Mouse (Mus musculus): ENCODE results near the gene Stag2. TPM values are rescaled to one million over a fixed set of nuclear protein-coding genes. Genes with fewer than 3 reads are reported as not detected.

The Stag2 gene
- polyA plus RNA-seq, 1 experiment from 2014 or later, result 16.9 TPM

DNA sequence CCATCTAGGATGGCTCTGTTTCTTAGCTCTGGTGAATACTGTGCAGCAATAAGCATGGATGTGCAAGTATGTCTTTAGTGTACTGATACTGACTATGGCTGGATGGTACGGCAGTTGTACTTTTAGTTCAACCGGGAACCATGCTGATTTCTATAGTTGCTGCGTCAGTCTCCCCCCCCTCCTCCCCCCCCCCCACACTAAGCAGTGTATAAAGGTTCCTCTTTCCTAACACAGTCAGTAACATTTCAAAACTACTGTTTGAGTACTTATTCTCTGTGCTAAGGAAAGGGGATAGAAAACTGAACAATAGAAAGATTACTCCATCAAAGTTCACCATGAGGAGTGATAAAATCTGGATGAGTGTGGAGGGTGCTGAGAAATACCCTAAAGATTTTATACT is 6.5 kb upstream of the Stag2 start:
- 38% methylated on average over 3 of the region's 3 CpGs for WGBS (ENCODE audit: insufficient replicate concordance)
- Histone ChIP-seq H3K36me3 (replicated peaks; ENCODE audit: insufficient read depth, low read length) (no peaks in the 10 kb centered on the region), H3K27ac (ENCODE audit: low read depth) (no peak overlapping the region), H3K9ac (replicated peaks) (no peak overlapping the region), H3K4me1 (ENCODE audit: insufficient read depth) (peaks cover 4% of the 10 kb centered on the region; the same call in 1 of the 2 replicates), H3K4me3 (ENCODE audit: low read depth, low read length) (no peak overlapping the region), H3K9me3 (ENCODE audit: low read length) (no peaks in the 10 kb centered on the region), H3K4me2 (ENCODE audit: low read depth, low read length) (0 out of 2 replicates have a peak overlapping the region, but pooled peaks have one; percentile 9), H3K27me3 (ENCODE audit: insufficient read depth, low read length) (no peaks in the 10 kb centered on the region)
- TF ChIP-seq EP300 (IDR thresholded peaks at IDR 0.05; ENCODE audit: low read depth) (no peak), CTCF (IDR thresholded peaks at IDR 0.05; ENCODE audit: low read depth) (no peak)
- ATAC-seq (no peak), DNase-seq (peak; percentile 22)

GRCm38 (mm10) chrX:42143991-42144390 is 5.1 kb upstream of the Stag2 start:
- Histone ChIP-seq H3K9ac (replicated peaks) (no peak overlapping the region), H3K4me1 (ENCODE audit: insufficient read depth) (peaks cover 7% of the 10 kb centered on the region; the same call in 1 of the 2 replicates), H3K27ac (ENCODE audit: low read depth) (no peak overlapping the region), H3K4me3 (ENCODE audit: low read depth, low read length) (no peak overlapping the region), H3K4me2 (ENCODE audit: low read depth, low read length) (no peak overlapping the region), H3K27me3 (ENCODE audit: insufficient read depth, low read length) (no peaks in the 10 kb centered on the region), H3K9me3 (ENCODE audit: low read length) (no peaks in the 10 kb centered on the region), H3K36me3 (replicated peaks; ENCODE audit: insufficient read depth, low read length) (no peaks in the 10 kb centered on the region)
- TF ChIP-seq EP300 (IDR thresholded peaks at IDR 0.05; ENCODE audit: low read depth), result no peak
- no peak for TF ChIP-seq CTCF (IDR thresholded peaks at IDR 0.05; ENCODE audit: low read depth)
- ATAC-seq (no peak), DNase-seq (no peak)
- 54% methylated on average over 4 of the region's 4 CpGs for WGBS (ENCODE audit: insufficient replicate concordance)

DNA sequence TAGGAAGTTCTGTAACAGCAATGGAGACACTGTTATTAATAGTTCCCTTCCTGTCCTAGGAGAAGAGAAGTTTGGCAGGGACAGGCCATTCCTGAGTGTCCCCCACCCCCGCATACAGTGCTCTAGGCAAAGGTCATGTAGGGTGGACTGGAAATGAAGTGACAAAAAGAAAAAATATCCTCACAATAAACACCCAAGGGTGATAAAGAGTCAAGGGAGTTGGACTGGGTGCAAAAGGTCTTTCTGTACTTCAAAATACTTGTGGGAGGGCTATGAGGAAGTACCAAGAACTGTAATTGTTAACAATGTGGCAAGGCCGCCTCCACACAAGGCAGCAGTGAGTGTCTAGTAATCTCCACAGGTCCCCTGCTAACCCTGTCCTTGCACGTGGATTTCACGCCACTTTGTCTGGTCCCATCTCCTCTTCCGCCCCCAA is 1.1 kb upstream of the Stag2 start:
- H3K9ac ChIP-seq (replicated peaks), result peak overlapping the region; percentile 76; the same call in 1 of the 2 replicates
- H3K4me2 ChIP-seq (ENCODE audit: low read depth, low read length), result peak overlapping the region; percentile 70
- TF ChIP-seq CTCF (IDR thresholded peaks at IDR 0.05; ENCODE audit: low read depth), result no peak
- 0 out of 2 replicates have a peak, but pooled peaks have one; percentile 20 for TF ChIP-seq EP300 (IDR thresholded peaks at IDR 0.05; ENCODE audit: low read depth)
- H3K9me3 ChIP-seq (ENCODE audit: low read length), result no peaks in the 10 kb centered on the region
- H3K36me3 ChIP-seq (replicated peaks; ENCODE audit: insufficient read depth, low read length), result no peaks in the 10 kb centered on the region
- DNase-seq (peak; percentile 21), ATAC-seq (no peak)
- H3K27me3 ChIP-seq (ENCODE audit: insufficient read depth, low read length), result no peaks in the 10 kb centered on the region
- H3K4me3 ChIP-seq (ENCODE audit: low read depth, low read length), result peak overlapping the region; percentile 58
- H3K4me1 ChIP-seq (ENCODE audit: insufficient read depth), result peaks cover 7% of the 10 kb centered on the region; the same call in 1 of the 2 replicates
- H3K27ac ChIP-seq (ENCODE audit: low read depth), result peak overlapping the region; percentile 97
- WGBS (ENCODE audit: insufficient replicate concordance), result 33% methylated on average over 5 of the region's 5 CpGs

DNA sequence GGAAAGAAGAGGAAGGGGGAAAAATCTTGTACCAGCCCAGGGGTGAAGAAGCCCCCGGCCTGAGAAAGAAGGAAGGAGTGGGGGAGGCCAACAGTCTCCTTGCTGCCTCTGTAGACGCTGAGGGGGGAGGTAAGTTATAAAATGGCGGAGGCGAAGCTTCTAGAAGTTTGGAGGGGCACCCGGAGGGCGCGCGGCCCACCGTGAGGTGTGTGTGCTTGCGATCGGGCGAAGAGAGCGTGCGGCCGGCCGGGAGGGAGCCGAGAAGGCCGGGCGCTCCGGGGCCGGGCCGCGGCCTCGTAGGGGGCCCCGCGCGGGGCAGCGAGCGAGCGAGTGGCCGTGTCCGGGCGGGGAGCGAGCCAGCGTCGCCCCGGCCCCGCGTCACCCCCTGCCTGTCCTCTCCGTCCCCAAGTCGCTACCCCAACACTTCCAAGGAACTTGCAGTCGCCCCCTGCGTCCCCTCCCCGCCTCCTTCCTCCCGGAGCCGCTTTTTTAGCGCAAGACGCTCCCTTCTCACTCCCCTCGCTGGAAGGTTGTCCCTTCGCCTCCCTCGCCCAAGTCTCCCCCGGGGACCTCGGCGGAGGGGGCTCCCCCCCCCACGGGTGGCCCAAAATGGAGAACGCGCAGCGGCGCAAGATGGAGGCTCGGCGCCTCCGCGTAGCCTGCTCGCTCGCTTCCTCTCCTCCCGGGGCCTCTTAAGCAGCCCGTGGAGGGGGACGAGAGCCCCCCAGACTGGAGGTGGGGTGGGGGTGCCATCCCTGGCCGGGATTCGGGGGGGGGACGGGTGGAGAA is 634 bp downstream of the Stag2 start:
- peaks cover 7% of the 10 kb centered on the region; the same call in 1 of the 2 replicates for H3K4me1 ChIP-seq (ENCODE audit: insufficient read depth)
- no peaks in the 10 kb centered on the region for H3K9me3 ChIP-seq (ENCODE audit: low read length)
- peak overlapping the region; percentile 77 for H3K4me3 ChIP-seq (ENCODE audit: low read depth, low read length)
- WGBS (ENCODE audit: insufficient replicate concordance), result 15% methylated on average over 24 of the region's 71 CpGs
- DNase-seq, result peak; percentile 66
- peak overlapping the region; percentile 98 for H3K9ac ChIP-seq (replicated peaks)
- H3K27me3 ChIP-seq (ENCODE audit: insufficient read depth, low read length), result no peaks in the 10 kb centered on the region
- H3K27ac ChIP-seq (ENCODE audit: low read depth), result peak overlapping the region; percentile 100
- ATAC-seq, result peak; percentile 27
- H3K4me2 ChIP-seq (ENCODE audit: low read depth, low read length), result peak overlapping the region; percentile 65
- TF ChIP-seq CTCF (IDR thresholded peaks at IDR 0.05; ENCODE audit: low read depth) (no peak), EP300 (IDR thresholded peaks at IDR 0.05; ENCODE audit: low read depth) (no peak)
- no peaks in the 10 kb centered on the region for H3K36me3 ChIP-seq (replicated peaks; ENCODE audit: insufficient read depth, low read length)

GRCm38 (mm10) chrX:42150346-42151023 is 1.4 kb downstream of the Stag2 start:
- WGBS (ENCODE audit: insufficient replicate concordance), result 9% methylated on average over 8 of the region's 40 CpGs
- H3K36me3 ChIP-seq (replicated peaks; ENCODE audit: insufficient read depth, low read length), result no peaks in the 10 kb centered on the region
- H3K4me3 ChIP-seq (ENCODE audit: low read depth, low read length), result peak overlapping the region; percentile 77
- ATAC-seq, result peak; percentile 58
- H3K9me3 ChIP-seq (ENCODE audit: low read length), result no peaks in the 10 kb centered on the region
- TF ChIP-seq EP300 (IDR thresholded peaks at IDR 0.05; ENCODE audit: low read depth) (no peak), CTCF (IDR thresholded peaks at IDR 0.05; ENCODE audit: low read depth) (no peak)
- DNase-seq, result peak; percentile 85
- H3K4me2 ChIP-seq (ENCODE audit: low read depth, low read length), result peak overlapping the region; percentile 72
- H3K27ac ChIP-seq (ENCODE audit: low read depth), result peak overlapping the region; percentile 100
- no peaks in the 10 kb centered on the region for H3K27me3 ChIP-seq (ENCODE audit: insufficient read depth, low read length)
- peak overlapping the region; percentile 98 for H3K9ac ChIP-seq (replicated peaks)
- H3K4me1 ChIP-seq (ENCODE audit: insufficient read depth), result peaks cover 7% of the 10 kb centered on the region; the same call in 1 of the 2 replicates
